Mouse (Mus musculus): ENCODE measurements around the gene Macrod1. TPM values are rescaled to one million over a fixed set of nuclear protein-coding genes. Genes with fewer than 3 reads are reported as not detected.

The Macrod1 gene
- polyA plus RNA-seq, 3 experiments from 2014 or later = 0.99 to 3.1 (median 1.8) TPM

DNA sequence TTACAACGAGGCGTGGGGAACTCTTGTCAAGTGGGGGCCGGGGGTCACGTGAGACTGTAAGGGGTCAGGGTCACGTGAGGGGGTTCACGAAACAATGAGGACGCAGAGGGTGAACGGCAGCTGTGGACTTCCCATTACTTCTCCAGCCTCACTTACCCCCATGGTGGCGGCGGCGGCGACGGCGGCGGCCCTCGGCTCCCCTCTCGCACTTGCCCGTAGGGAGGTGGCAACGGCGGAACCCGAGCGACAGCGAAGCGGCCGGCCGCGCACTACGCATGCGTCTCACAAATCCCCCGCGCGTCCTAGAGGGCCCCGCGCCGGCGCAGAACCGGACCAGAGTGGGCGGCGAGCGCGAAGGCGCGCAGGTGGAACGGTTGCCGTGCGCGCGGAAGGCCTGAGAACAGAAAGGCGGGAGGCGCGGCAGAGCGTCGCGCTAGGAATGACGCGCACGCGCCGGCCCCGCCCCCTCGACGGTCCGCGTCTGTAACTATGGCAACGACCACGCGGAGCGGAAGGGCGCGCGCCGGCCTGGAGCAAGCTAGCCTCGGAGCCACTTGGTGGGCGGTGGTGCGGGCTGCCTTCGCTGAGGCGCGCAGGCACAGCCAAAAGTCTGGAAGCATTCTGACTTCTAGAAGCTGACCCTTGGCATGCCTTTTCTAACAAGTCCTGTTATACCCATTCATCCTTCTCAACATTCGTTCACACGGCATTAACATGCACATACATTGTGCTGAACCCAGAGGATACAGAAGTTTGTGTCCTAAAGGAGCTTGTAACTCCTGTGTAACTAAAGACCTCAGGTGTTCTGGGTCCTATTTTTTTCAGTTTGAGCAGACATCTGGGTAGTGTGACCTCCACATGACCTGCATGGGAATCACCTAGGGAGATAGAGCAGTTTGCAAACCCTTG, 184.4 kb downstream of the Macrod1 start, which contains the start of gene Naa40:
Gene Naa40, minus strand, starts transcription at position 402 of the 909 bp plus-strand sequence.
- ATAC-seq = peak; percentile 92

DNA sequence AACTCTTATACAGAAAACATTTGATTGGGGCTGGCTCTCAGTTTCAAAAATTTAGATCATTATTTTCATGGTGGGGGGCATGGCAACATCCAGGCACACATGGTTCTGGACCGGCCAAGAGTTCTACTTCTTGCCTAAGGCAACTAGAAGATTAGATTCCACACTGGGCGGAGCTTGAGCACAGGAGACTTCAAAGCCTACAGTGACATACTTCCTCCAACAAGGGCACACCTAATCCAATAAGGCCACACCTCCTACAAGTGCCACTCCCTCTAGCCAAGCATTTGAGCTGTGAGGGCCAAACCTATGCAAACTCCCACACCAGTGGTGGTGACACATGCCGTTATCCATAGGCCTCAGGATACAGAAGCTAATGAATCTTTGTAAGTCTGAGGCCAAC, 189.4 kb downstream of the Macrod1 start:
- no peak for ATAC-seq

Other genes starting within 250 kb of the Macrod1 start
- 10 to 100 TPM in 1 of 3 experiments, 1 to 10 TPM in 2; 7.4 to 13.5 (median 8.6) TPM for gene Rps6ka4, start 216.2 kb upstream of the Macrod1 start, polyA plus RNA-seq (2017; shearing (Covaris generic))
- 1 to 10 TPM; 4.4 to 5.8 (median 4.7) TPM for gene Ccdc88b, start 198.6 kb upstream of the Macrod1 start, polyA plus RNA-seq (2017; shearing (Covaris generic))
- gene Trmt112, start 147.1 kb upstream of the Macrod1 start, polyA plus RNA-seq (2017; shearing (Covaris generic)) = 100 to 1,000 TPM; 143 to 219 (median 200) TPM
- 100 to 1,000 TPM; 209 to 245 (median 241) TPM for gene Prdx5, start 146.7 kb upstream of the Macrod1 start, polyA plus RNA-seq (2017; shearing (Covaris generic))
- 1 to 10 TPM; 2.3 to 4.4 (median 4.2) TPM for gene Esrra, start 135.0 kb upstream of the Macrod1 start, polyA plus RNA-seq (2017; shearing (Covaris generic))
- gene Catsperz, start 131.4 kb upstream of the Macrod1 start, polyA plus RNA-seq (2017; shearing (Covaris generic)) = under 1 TPM in 1 of 3 experiments, not detected in 2; 0.59 TPM
- gene Kcnk4, start 122.3 kb upstream of the Macrod1 start, polyA plus RNA-seq (2017; shearing (Covaris generic)) = not detected
- gene Bad, start 114.9 kb upstream of the Macrod1 start, polyA plus RNA-seq (2017; shearing (Covaris generic)) = 10 to 100 TPM; 42.9 to 55.0 (median 47.6) TPM
- 10 to 100 TPM in 1 of 3 experiments, 1 to 10 TPM in 2; 4.6 to 13.0 (median 9.1) TPM for gene Gpr137, start 114.3 kb upstream of the Macrod1 start, polyA plus RNA-seq (2017; shearing (Covaris generic))
- gene Ppp1r14b, start 81.8 kb upstream of the Macrod1 start, polyA plus RNA-seq (2017; shearing (Covaris generic)) = 10 to 100 TPM; 18.2 to 35.2 (median 29.7) TPM
- 1 to 10 TPM; 2.8 to 4.3 (median 3.6) TPM for gene Plcb3, start 80.3 kb upstream of the Macrod1 start, polyA plus RNA-seq (2017; shearing (Covaris generic))
- 100 to 1,000 TPM in 1 of 3 experiments, 10 to 100 TPM in 2; 44.0 to 102 (median 47.1) TPM for gene Fkbp2, start 76.3 kb upstream of the Macrod1 start, polyA plus RNA-seq (2017; shearing (Covaris generic))
- 1 to 10 TPM; 2.5 to 3.6 (median 3.5) TPM for gene Vegfb, start 69.2 kb upstream of the Macrod1 start, polyA plus RNA-seq (2017; shearing (Covaris generic))
- gene Dnajc4, start 64.2 kb upstream of the Macrod1 start, polyA plus RNA-seq (2017; shearing (Covaris generic)) = 10 to 100 TPM; 34.1 to 59.7 (median 59.0) TPM
- gene Nudt22, start 60.7 kb upstream of the Macrod1 start, polyA plus RNA-seq (2017; shearing (Covaris generic)) = 10 to 100 TPM; 23.7 to 35.3 (median 33.7) TPM
- gene Trpt1, start 60.7 kb upstream of the Macrod1 start, polyA plus RNA-seq (2017; shearing (Covaris generic)) = 10 to 100 TPM in 1 of 3 experiments, 1 to 10 TPM in 2; 6.4 to 12.8 (median 8.2) TPM
- gene Fermt3, start 37.3 kb upstream of the Macrod1 start, polyA plus RNA-seq (2017; shearing (Covaris generic)) = 100 to 1,000 TPM; 253 to 288 (median 257) TPM
- gene Stip1, start 16.8 kb upstream of the Macrod1 start, polyA plus RNA-seq (2017; shearing (Covaris generic)) = 100 to 1,000 TPM; 104 to 160 (median 120) TPM
- under 1 TPM in 1 of 3 experiments, not detected in 2; 0.20 TPM for gene Flrt1, start 48.9 kb downstream of the Macrod1 start, polyA plus RNA-seq (2017; shearing (Covaris generic))
- gene Otub1, start 149.5 kb downstream of the Macrod1 start, polyA plus RNA-seq (2017; shearing (Covaris generic)) = 100 to 1,000 TPM; 164 to 183 (median 169) TPM
- 100 to 1,000 TPM; 284 to 445 (median 299) TPM for gene Cox8a, start 160.8 kb downstream of the Macrod1 start, polyA plus RNA-seq (2017; shearing (Covaris generic))
- 10 to 100 TPM; 21.3 to 28.4 (median 27.4) TPM for gene Naa40, start 184.4 kb downstream of the Macrod1 start, polyA plus RNA-seq (2017; shearing (Covaris generic))
- not detected for gene Rcor2, start 210.5 kb downstream of the Macrod1 start, polyA plus RNA-seq (2017; shearing (Covaris generic))

Data from inflammation-experienced regulatory T-cells, adult 6 months (primary cell).